Mouse (Mus musculus) embryonic fibroblast, embryonic 13.5 days (primary cell): ENCODE measurements at regions not wholly inside any gene's neighbourhood (a gene's known extent, or its start where the extent isn't known, plus 50 kb on each side); places are given as distances from the start of the nearest gene placed in this dataset.

ENCODE experiments used
- CTCF ChIP-seq: IDR thresholded peaks from 2 replicates; pipeline ENCODE4 v1.5.1; 2011; ENCODE audit warnings: mild to moderate bottlenecking, control low read depth, low read length, moderate library complexity, borderline replicate concordance; ENCODE audit not compliant: insufficient read depth
- POLR2A ChIP-seq: IDR thresholded peaks from 2 replicates; pipeline ENCODE4 v1.6.1; 2011; ENCODE audit warnings: low read depth, mild to moderate bottlenecking, control low read depth, low read length, moderate library complexity

GRCm38 (mm10) chr14:21903562-21904497 is 55.1 kb upstream of the Comtd1 start:
- TF ChIP-seq CTCF = 0 out of 2 replicates have a peak, but pooled peaks have one; percentile 6
- TF ChIP-seq POLR2A = no peak
